Mouse (Mus musculus) spleen, postnatal 10 days (tissue): Measurements from ENCODE around the gene Zdhhc17.

Source experiments
- DNase-seq, 2 experiments: peaks; one replicate each; pipeline ENCODE4 v3.0.0; 2021 to 2022; ENCODE audit warnings: low spot score in 2 of 2

Gene Zdhhc17

DNA sequence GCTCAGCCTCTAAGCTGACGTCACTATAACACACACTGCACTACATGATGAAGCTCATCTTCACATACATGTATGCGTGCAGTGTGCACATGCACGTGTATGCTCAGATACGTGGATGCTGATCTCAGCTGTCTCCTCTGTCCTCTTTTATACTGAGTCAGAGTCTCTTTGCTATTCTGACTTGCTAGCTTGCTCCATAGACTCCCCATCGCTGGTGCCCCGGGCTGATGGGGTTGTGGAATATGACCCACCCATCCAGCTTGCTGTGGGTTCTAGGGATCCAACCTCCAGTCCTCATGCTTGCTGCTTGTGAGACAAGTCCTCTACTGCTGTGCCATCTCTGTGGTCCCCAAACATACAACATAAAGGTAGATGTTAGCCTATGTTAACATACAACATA is 51.1 kb downstream of the Zdhhc17 start:
- no peak for DNase-seq

DNA sequence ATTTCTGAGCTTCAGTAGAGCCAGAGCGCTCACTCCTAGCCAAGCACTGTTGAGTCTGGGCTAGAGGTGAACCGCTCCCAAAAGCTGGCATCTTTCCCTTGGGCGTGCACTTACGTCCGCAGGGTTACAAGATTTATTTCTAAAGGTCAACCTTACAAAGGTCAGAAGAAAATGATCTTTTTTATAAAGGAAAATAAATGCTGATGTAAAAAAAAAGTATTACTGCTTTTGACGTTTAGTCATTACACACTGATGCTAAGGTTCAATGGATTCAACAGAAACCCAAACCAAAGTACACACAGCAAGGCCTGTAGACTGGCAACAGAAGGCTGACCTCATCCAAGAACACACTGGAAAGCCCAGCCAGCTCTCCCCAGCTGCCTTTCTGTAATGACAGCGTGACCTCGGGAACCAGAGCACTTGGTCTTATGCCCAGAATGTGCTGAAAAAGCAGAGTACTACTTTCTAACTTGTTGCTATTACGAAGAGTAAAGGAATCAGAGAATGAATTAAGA is 56.9 kb downstream of the Zdhhc17 start:
- DNase-seq, result no peak

DNA sequence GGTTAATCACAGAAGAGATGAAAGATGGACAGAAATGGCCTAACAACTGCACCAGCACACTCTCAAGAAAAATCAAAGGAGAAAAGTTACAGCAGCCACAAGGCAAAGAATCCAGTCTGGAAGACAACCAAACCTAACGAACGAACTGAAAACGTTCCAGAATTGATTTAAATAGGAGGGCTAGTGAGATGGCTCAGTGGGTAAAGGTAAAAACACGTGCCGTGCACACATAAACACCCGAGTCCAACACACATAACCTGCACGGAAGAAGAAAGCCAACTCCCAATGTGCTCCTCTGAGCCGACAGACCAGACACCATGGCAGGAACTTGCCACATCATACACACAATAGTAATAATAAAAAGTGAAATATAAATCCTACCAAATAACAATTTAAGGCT is 57.7 kb downstream of the Zdhhc17 start:
- no peak for DNase-seq

DNA sequence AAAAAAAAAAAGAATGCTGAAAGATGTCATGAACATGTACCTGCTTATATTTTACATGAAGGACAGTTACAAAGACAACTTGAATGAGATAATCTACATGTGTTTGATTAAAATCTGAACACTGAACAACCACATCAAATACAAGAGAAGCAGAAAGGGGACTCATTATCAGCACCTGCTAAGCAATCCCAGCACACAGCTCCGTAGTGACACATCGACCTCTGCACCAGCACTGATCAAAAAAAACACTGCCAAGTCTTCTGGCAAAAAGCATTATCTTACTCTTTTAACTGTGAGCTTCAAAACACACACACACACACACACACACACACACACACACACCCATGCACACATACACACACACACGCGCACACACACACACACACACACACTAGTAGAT is 58.2 kb downstream of the Zdhhc17 start:
- DNase-seq, result no peak

DNA sequence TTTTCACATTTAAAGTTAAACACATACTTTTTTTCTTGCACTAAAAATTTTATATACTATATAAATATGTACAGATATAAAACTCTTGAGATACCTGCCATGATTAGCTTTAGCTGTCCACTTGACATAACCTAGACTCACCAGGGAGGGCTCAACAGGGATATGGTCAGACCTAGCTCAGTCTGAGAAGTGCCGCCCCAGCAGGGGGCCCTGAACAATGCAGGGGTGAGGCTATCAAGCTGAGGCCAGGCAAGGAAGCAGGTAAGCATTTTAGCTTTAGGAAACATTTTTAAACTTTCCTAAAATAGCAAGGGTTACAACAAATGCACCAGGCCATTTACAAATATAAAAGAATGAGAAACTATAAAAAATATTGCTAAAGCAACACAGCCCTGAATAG is 58.8 kb downstream of the Zdhhc17 start:
- no peak for DNase-seq

DNA sequence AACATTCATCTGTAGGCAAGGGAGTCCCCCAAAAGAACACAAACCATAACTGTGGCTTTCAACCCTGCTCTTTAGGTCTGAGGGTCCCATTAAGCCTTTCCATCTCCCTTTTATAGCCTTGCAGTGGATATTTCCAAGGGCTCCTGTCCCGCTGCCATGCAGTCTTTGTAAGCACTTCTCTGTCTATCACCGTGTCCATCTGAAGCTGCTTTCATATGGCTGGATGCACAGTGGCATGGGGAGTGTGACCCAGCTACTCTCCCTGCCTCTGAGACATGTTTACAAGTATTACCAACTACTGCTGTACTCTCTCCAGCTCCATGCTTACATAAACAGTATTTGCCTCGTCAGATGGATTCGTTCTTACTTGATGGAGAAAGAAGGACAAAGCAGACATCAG is 62.4 kb downstream of the Zdhhc17 start:
- DNase-seq, result no peak

DNA sequence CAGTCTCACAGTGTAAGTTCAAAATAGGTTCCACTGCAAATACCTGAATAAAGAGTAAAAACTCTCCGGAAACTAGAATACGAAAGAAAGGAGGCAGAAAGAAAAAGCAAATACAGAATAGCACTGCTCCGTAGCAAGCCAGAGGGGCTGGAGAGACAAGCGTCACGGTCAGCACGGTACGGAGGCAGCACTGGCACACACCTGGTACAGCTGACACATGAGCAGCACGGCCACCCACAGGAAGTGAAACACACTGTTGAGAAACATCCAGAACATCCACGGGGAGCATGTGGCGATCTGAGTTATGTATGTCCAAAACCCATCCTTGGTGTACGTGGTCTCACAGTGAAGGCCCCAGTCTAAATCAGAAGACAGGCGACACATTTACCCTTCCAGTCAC is 64.0 kb downstream of the Zdhhc17 start:
- no peak for DNase-seq

DNA sequence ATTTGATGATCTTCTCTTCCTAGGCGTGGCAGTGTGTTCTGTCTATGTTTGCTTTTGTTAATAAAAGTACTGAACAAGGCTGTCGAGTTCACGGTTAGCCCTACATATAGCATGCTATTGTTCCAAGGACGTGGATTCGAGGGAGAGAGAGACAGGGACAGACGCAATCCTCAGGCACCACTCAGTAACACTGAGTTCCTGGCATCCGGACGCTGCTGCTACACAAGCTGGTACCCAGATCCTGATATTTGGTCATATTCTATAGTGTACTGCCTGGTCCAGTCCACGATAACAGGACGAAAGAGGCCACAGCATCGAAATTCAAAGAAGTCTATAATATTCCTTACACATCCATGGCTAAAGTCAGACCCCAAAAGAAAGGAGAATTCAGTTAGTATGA is 65.8 kb downstream of the Zdhhc17 start:
- DNase-seq, result no peak

DNA sequence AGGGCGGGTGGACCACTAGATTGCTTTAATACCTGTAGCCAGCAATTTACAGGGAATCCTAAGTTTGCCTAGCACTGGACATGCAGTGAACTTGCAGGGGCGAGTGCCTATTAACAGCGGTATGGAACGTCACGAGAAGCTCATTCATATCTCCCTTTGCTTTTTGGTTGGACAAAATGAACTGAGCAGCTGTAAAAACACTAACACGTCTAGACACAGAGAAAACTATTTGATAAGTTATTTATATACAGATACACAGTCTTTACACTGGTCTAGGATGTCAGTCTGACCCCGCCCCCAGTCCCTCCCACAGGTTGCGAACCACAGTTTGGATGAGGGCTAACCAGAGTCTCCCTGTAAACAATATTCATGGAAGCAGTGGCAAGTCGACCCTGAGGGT is 67.1 kb downstream of the Zdhhc17 start:
- no peak for DNase-seq

DNA sequence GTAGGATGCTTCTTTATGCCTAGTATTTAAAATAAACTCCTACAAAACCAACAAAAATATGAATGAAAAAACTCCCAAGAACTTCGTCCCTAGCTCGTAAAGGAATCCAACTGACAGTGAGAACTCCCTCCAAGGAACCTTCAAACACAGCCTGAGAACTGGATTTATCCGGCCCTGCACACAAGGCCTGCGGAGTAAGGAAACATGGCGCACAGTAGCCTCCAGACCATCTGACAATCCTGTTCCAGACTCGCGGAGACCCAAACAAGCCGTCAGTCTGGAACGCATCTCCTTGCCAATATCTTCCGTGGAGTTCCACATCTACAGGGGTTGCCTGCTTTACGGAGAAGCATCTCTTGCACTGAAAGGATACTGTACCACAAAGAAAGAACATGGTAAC is 68.0 kb downstream of the Zdhhc17 start:
- no peak for DNase-seq

DNA sequence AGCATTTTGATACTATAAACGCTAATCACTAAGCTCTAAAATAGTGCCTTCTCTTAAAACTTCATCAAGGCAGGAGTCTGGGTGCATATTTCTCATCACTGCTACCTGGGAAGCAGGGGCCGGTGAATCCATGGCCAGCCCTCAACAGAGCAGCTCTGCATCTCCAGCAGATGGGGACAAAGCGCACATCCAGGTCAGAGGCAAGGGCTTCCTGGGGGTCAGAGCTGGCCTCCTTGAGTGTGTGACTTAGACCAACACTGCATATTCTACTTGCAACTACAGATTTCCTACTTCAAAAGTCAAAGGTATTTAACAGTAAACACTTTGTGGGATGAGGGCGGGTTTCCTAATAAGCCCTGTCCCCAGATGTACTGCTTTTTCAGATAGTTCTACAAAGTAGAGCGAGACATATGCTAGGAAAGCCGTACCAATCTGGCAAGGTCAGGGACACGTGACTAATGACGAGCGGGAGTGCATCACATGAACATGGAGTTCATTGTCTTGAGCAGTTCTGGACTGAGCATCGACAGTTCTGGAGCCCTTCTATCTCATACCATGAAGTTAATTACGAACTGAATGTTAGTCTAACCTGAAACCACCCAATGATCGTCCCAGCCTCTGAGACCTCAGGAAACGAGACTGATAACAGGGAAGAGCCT is 69.1 kb downstream of the Zdhhc17 start:
- DNase-seq, result no peak

DNA sequence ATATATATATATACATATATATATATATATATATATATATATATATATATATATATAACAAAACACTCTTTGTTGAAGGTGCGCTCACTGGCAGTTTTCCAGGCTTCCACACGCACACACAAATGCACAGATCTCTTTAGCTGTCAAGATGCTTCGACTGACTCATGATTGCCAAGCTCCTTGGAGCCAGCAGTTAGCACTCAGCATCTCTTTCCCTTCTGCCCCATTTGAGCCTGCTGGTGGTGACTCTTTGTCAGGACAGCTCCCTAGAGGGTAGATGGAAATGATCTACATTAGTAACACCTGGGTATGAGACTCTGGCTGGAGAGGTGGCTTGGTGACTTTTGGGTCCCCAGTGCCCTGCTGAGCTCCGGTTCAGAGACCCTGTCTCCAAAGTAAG is 70.2 kb downstream of the Zdhhc17 start:
- DNase-seq, result no peak

DNA sequence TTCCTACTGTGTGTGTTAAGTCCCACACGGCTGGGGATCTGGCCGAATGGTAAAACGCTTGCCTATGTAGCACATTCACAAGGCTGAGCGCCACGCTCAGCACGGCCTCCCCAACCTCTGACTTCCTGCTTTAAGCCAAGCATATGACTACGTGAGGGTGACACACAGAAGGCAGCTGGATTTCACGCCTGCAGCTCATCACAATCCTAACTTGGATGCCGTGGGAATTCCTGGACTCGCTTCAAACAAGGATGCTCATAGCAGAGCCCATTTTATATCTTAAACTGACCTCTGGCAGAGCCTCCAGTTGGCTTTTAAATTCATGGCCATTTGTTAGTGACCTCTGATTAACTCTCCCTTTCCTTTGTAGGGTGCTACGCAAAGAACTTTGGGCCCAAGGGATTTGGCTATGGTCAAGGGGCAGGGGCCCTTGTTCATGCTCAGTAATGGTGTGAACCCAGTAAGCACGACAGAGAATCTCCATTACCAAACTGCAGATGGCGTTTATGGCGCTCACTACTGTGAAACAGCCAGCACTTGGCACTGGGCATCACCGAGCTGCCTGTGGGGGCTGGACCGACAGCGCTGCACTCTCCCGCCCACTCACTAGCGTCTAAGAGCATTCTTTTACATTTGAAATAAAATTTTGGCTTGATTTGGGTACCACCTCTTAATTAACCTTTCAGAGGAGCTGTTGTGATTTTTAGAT is 70.9 kb downstream of the Zdhhc17 start:
- DNase-seq, result no peak

DNA sequence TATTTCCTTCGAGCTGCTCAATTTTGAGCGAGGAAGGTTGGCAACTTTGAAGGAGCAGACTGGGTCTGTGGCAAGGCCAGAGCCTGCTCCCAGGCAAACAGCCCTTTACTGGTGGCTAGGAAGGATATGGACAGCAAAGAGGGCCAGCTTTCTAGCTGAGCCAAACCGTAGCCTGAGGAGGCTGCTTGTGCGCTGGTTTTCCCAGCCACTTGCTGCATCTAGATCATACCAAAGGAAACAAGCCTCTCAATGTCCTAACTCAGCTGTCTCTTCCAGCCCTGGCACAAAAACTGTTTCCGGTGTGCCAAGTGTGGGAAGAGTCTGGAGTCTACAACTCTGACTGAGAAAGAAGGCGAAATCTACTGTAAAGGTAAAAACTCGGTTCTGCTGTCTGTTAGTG is 71.6 kb downstream of the Zdhhc17 start:
- DNase-seq, result no peak

DNA sequence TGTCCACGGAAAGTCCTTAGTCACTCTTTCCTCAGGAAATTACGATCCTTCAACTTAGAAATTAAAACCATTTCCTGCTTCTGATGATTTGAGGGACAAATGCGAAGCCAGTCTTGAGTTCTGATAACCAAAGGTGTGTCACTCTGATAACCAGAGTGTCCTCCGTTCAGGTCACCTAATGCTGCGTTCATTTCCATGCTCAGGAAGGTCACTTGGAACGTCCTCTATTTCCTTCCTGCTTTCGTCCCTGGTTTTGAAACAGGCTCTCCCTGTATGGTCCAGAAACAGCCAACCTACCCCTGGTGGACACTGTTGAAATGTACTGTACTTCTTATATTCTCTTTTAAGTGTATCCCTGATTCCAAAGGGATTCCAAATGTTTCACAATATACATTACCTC is 74.3 kb downstream of the Zdhhc17 start:
- no peak for DNase-seq

DNA sequence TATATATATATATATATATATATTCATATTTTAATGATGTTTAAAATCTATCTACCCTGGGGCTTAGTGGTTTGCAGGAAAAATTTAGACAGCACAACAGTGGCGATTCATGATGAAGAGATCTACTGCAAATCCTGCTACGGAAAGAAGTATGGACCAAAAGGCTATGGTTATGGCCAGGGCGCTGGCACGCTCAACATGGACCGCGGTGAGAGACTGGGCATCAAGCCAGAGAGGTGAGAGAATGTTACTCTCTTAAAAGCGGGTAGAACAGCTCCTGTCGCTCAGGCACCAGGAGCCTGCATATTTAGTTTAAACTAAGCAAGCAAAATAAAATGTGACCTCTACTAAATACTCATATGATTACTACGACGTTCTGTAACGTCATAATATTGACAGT is 74.9 kb downstream of the Zdhhc17 start:
- no peak for DNase-seq

DNA sequence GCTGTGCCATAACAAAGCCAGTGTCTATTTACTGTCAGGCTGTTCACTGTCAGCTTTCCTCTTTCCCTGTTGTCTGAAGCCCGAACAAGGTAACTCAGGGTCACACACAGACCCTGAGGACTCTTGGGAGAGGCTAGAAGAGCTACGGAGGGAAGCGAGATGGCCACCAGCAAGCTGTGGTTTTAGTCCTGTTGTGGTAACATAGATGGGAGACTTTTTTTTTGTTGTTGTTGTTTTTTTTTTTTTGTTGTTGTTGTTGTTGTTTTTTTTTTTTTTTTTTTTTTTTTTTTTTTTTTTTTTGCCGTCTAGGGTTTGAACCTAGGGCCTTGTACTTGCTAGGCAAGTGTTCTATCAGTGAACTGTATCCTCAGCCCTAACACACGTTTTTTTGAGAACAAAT is 76.4 kb downstream of the Zdhhc17 start:
- DNase-seq, result no peak

DNA sequence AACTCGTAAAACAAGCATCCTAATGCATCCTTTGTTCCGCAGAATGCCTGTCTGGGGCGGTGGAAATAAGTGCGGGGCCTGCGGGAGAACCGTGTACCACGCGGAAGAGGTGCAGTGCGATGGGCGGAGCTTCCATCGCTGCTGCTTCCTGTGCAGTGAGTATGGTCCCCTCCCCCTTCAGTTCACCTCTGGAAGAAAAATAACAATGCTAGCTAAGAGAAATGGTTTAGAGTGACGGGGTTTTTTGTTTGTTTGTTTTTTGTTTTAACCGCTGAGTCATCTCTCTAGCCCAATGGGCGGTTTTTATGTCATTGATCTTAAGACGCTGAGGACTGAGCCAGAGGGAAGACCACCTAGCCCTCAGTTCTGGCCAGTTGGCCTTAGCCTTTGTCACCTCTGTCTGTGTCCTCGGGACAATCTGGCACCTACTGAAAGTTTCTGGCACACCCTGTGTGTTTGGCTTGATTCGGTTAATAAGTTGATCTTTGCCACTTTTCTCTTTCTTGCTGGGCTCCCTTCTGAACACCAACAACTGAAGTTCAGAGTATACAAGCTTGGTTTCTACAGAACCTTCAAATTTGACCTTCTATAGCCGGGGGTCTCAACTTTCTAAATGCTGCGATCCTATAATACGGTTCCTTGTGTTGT is 77.9 kb downstream of the Zdhhc17 start:
- peak in 1 of 2 experiments; percentile 59 for DNase-seq

DNA sequence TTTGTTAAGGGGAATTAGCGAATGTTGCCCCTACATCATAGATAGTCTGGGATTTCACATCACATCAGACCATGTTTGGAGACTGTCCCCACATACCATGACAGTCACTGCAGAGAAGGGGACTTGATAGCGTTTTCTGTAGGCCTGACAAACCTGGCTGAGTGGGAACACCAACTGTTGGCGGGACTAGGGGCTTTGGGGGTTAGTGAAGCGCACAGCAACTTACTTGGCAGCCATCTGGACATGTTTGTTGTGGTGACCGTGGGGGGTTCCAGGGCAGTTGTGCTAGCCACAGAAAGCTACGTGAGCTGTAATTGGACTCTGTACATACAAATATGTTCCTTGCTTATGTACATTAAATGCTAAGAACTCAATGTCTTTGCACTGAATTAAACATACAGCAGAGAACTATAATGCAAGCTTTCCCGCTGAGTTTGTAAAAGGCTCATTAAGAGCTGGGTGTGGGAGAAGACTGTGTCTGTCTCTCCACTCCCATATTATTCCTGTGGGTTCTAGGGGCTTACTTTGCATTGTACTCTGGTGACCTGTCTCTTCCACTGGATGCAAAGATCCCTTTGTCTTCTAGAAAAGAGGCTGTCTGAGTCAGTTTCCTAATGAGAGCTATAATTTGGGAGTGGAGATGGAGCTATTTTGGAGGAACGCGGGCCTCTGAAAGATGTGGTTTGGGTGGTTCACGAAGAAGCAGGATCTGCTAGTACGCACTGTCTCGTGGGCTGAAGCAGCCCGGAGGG is 78.6 kb downstream of the Zdhhc17 start:
- DNase-seq, result no peak

DNA sequence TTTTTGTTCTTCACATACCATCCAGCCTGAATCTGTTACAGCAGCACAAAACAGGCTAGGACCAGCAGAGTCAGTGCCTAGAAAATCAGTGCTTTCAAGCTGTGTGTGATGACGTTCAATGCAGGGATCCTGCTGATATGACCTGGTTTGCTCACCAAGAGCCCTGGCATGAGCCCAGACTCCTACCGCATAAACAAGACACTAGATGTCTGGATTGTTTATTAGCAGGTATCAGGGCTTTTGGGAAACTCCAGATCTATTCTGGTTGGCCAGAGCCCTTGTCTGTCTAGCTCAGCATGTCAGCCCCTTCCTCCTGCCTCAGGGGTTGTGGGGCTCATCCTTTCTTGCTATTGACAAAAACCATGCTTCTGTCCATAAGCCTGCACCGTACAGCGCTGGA is 80.2 kb downstream of the Zdhhc17 start:
- DNase-seq, result no peak

DNA sequence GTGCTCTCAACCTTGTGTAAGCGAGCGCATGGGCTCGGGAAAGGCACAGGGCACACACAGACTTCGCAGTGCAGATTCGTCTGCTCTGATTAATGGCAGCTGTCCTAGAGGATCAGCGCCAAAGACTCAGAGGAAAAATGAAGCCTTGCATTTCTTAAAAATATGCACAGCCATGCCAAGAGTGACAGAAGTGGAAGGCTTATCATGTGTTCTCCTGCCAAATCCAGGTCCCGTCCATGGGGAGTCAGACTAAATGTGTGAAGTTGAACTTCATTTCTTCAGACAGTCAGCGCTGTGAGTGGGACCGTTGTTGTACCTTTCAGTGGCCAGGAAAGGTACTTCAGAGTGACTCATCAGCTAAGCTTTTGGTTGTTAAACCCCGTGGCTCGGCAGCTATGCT is 82.4 kb downstream of the Zdhhc17 start:
- no peak for DNase-seq

DNA sequence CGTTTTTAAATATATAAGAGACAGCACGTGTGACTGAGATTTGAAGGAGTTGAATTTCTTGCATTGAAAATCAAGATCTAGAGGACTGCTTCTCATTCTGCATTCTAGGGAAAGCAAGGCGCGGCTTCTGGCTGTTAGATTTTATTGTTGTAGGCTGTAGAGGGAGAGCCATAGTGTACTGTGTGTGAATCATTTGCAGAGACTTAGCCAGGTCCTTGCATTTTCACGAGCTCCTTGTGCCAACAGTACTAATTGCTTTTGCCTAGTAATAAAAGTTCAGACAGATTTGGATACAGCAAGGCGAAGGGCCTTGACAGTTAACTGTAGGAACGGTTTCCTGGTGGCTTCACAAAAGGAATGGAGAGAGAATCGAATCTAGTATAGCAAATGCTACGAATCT is 87.3 kb downstream of the Zdhhc17 start:
- no peak for DNase-seq
